Mouse (Mus musculus): Measurements from ENCODE around the gene Mat2a. TPM values are rescaled to one million over a fixed set of nuclear protein-coding genes. Genes with fewer than 3 reads are reported as not detected.

Gene Mat2a
- total and polyA plus RNA-seq, 3 experiments, result 166 to 456 (median 218) TPM

GRCm38 (mm10) chr6:72425646-72426045, 13.7 kb downstream of the Mat2a start:
- no peak overlapping the region for H3K9ac ChIP-seq (ENCODE audit: insufficient read depth, low read depth)
- H3K4me1 ChIP-seq (ENCODE audit: control insufficient read depth in 1 of 2, insufficient read depth in 2 of 2), result peaks cover 0 to 6% of the 10 kb centered on the region in 2 experiments; a peak in 1 of 4 replicates
- TF ChIP-seq ZNF384 (IDR thresholded peaks at IDR 0.05; ENCODE audit: low read depth, low read length) (no peak), HCFC1 (IDR thresholded peaks at IDR 0.05; ENCODE audit: low read depth, low read length) (no peak), NRF1 (IDR thresholded peaks at IDR 0.05; ENCODE audit: low read depth, low read length) (no peak), CTCF (conservative IDR thresholded peaks at IDR 0.05 in 1 of 2, IDR thresholded peaks at IDR 0.05 in 1 of 2; ENCODE audit: low read depth in 2 of 2, low read length in 2 of 2) (no peak), MAFK (IDR thresholded peaks at IDR 0.05; ENCODE audit: insufficient replicate concordance, low read length) (no peak), PAX5 (IDR thresholded peaks at IDR 0.05; ENCODE audit: low read length) (no peak), GABPA (IDR thresholded peaks at IDR 0.05; ENCODE audit: insufficient replicate concordance, low read depth, low read length) (no peak), RAD21 (IDR thresholded peaks at IDR 0.05; ENCODE audit: low read depth, low read length) (no peak), POLR2A (IDR thresholded peaks at IDR 0.05; ENCODE audit: low read depth, low read length) (no peak)
- peaks cover 12% of the 10 kb centered on the region for H3K9me3 ChIP-seq (replicated peaks; ENCODE audit: low read length)
- in situ Hi-C loops (cut with MboI; ENCODE audit: low pct_ligation_motif_present, low pct_unique_long_range_greater_than_20kb, low sequenced_read_pairs), result loop anchor here (5.0 kb wide), 1 partner anchor 112 kb away; no protein-coding TSS in a partner anchor
- H3K4me2 ChIP-seq (ENCODE audit: insufficient read depth, low read depth, poor library complexity, severe bottlenecking), result no peak overlapping the region
- H3K79me2 ChIP-seq (replicated peaks; ENCODE audit: control insufficient read depth, extremely low read depth, insufficient read depth, poor library complexity, severe bottlenecking), result no peaks in the 10 kb centered on the region
- peaks cover 55 to 90% of the 10 kb centered on the region in 2 experiments for H3K36me3 ChIP-seq (replicated peaks in 1 of 2; ENCODE audit: control insufficient read depth in 1 of 2, insufficient read depth in 1 of 2, low read length in 1 of 2)
- dilution Hi-C loops (cut with MboI; ENCODE audit: extremely low pct_ligation_motif_present, extremely low pct_unique_long_range_greater_than_20kb, low sequenced_read_pairs), result no loop called here
- no peak overlapping the region for H3K27ac ChIP-seq (ENCODE audit: insufficient read depth, low read depth)
- no peak for DNase-seq (ENCODE audit: extremely low read depth)
- no peak overlapping the region for H3K4me3 ChIP-seq (replicated peaks in 1 of 3; ENCODE audit: low read depth in 2 of 3, low read length in 2 of 3, poor library complexity in 1 of 3)
- H3K27me3 ChIP-seq (replicated peaks), result no peaks in the 10 kb centered on the region

- Histone ChIP-seq H3K36me3 (replicated peaks in 1 of 2; ENCODE audit: control insufficient read depth in 1 of 2, insufficient read depth in 1 of 2, low read length in 1 of 2) (peaks cover 35 to 89% of the 10 kb centered on the region in 2 experiments), H3K27me3 (replicated peaks) (no peaks in the 10 kb centered on the region), H3K4me3 (replicated peaks in 1 of 3; ENCODE audit: low read depth in 2 of 3, low read length in 2 of 3, poor library complexity in 1 of 3) (no peak overlapping the region), H3K4me2 (ENCODE audit: insufficient read depth, low read depth, poor library complexity, severe bottlenecking) (no peak overlapping the region), H3K4me1 (ENCODE audit: control insufficient read depth in 1 of 2, insufficient read depth in 2 of 2) (peaks cover 0 to 8% of the 10 kb centered on the region in 2 experiments; a peak in 1 of 4 replicates), H3K79me2 (replicated peaks; ENCODE audit: control insufficient read depth, extremely low read depth, insufficient read depth, poor library complexity, severe bottlenecking) (no peaks in the 10 kb centered on the region), H3K9ac (ENCODE audit: insufficient read depth, low read depth) (no peak overlapping the region), H3K27ac (ENCODE audit: insufficient read depth, low read depth) (no peak overlapping the region), H3K9me3 (replicated peaks; ENCODE audit: low read length) (peaks cover 12% of the 10 kb centered on the region)
- TF ChIP-seq SMC3 (IDR thresholded peaks at IDR 0.05; ENCODE audit: low read depth, low read length) (no peak), MXI1 (IDR thresholded peaks at IDR 0.05; ENCODE audit: low read depth, low read length) (no peak), EP300 (IDR thresholded peaks at IDR 0.05; ENCODE audit: low read length) (no peak), USF1 (IDR thresholded peaks at IDR 0.05; ENCODE audit: low read depth, low read length) (no peak), TBP (conservative IDR thresholded peaks at IDR 0.05; ENCODE audit: low read depth, low read length) (no peak), MYC (IDR thresholded peaks at IDR 0.05; ENCODE audit: low read depth, low read length) (no peak), BHLHE40 (IDR thresholded peaks at IDR 0.05; ENCODE audit: low read depth, low read length) (no peak), CHD1 (IDR thresholded peaks at IDR 0.05; ENCODE audit: low read depth, low read length) (no peak), ETS1 (conservative IDR thresholded peaks at IDR 0.05; ENCODE audit: low read depth, low read length) (no peak), MAX (IDR thresholded peaks at IDR 0.05; ENCODE audit: low read length) (no peak), POLR2A (IDR thresholded peaks at IDR 0.05; ENCODE audit: low read depth, low read length) (no peak), RAD21 (IDR thresholded peaks at IDR 0.05; ENCODE audit: low read depth, low read length) (no peak), RCOR1 (conservative IDR thresholded peaks at IDR 0.05; ENCODE audit: low read depth, low read length) (no peak)
- no peak for DNase-seq (ENCODE audit: extremely low read depth)
- dilution Hi-C loops (cut with MboI; ENCODE audit: extremely low pct_ligation_motif_present, extremely low pct_unique_long_range_greater_than_20kb, low sequenced_read_pairs), result no loop called here
- in situ Hi-C loops (cut with MboI; ENCODE audit: low pct_ligation_motif_present, low pct_unique_long_range_greater_than_20kb, low sequenced_read_pairs), result loop anchor here (25.0 kb wide), 1 partner anchor 416 kb away; no protein-coding TSS in a partner anchor
These were observed 18.5 kb downstream of the Mat2a start for GRCm38 (mm10) chr6:72420901-72421300.

Data from CH12.LX (cell line).